Mouse (Mus musculus) neural tube, embryonic 14.5 days (tissue): Measurements from ENCODE around the gene Ptpn22. TPM values are rescaled to one million over a fixed set of nuclear protein-coding genes. Genes with fewer than 3 reads are reported as not detected.
A peak's percentile ranks its signal among the peaks of the same experiment; 100 is the strongest.
"Not testable (repeated sequence)": the region's sequence is repeated elsewhere in the genome, so short reads cannot be mapped to it uniquely, and the experiment has no call there.

Source experiments
- ATAC-seq: fragments of 200-750 bp; cut with Nextera tagmentation; 2 replicates; pipeline ENCODE4 v1.8.0; 2017; ENCODE audit warnings: low read depth, mild to moderate bottlenecking, moderate TSS enrichment, moderate library complexity
- H3K27ac ChIP-seq: fragments of 300-500 bp; sonication (generic); 2 replicates; pipeline ENCODE4 v1.5.1; 2014; ENCODE audit warnings: low read depth, mild to moderate bottlenecking, control low read depth, low read length, moderate library complexity, mixed read lengths
- H3K27me3 ChIP-seq: fragments of 300-500 bp; sonication (generic); 2 replicates; pipeline ENCODE4 v1.6.1; 2014; ENCODE audit warnings: low read length; ENCODE audit not compliant: control insufficient read depth, insufficient read depth
- H3K36me3 ChIP-seq: fragments of 300-500 bp; sonication (generic); 2 replicates; pipeline ENCODE4 v1.6.1; 2014; ENCODE audit warnings: low read length, mixed read lengths; ENCODE audit not compliant: control insufficient read depth, insufficient read depth
- H3K4me1 ChIP-seq: fragments of 300-500 bp; sonication (generic); 2 replicates; pipeline ENCODE4 v1.6.1; 2014; ENCODE audit warnings: low read length; ENCODE audit not compliant: control insufficient read depth, insufficient read depth
- H3K4me2 ChIP-seq: fragments of 300-500 bp; sonication (generic); 2 replicates; pipeline ENCODE4 v1.6.1; 2014; ENCODE audit warnings: mild to moderate bottlenecking, low read depth, low read length, control low read depth
- H3K4me3 ChIP-seq: fragments of 300-500 bp; sonication (generic); 2 replicates; pipeline ENCODE4 v1.5.1; 2014; ENCODE audit warnings: low read depth, low read length, control low read depth, mixed read lengths
- H3K9ac ChIP-seq: fragments of 300-500 bp; sonication (generic); replicated peaks from 2 replicates; pipeline ENCODE4 v1.6.1; 2014; ENCODE audit warnings: low read depth, mild to moderate bottlenecking, control low read depth, low read length, mixed read lengths
- H3K9me3 ChIP-seq: fragments of 300-500 bp; sonication (generic); 2 replicates; pipeline ENCODE4 v1.6.1; 2016; ENCODE audit warnings: low read length; ENCODE audit not compliant: control insufficient read depth
- WGBS: fragments of 180-500 bp; shearing (Covaris S2); extraction: QIAGEN DNeasy Blood & Tissue Kit; methylation state at CpG from one replicate; pipeline ENCODE4 v1.1.7; 2014; 5-methylcytosine and 5-hydroxymethylcytosine counted together
- polyA plus RNA-seq: library from polyadenylated mRNA; unstranded; fragments of >200 nt; fragmentation: Nextera tagmentation; extraction: Ambion mirVana; gene quantifications from 2 replicates; pipeline ENCODE4 v1.2.1, GENCODE M21; 2014

Gene Ptpn22
- polyA plus RNA-seq: 0.17 and 0.57 TPM in 2 replicates

DNA sequence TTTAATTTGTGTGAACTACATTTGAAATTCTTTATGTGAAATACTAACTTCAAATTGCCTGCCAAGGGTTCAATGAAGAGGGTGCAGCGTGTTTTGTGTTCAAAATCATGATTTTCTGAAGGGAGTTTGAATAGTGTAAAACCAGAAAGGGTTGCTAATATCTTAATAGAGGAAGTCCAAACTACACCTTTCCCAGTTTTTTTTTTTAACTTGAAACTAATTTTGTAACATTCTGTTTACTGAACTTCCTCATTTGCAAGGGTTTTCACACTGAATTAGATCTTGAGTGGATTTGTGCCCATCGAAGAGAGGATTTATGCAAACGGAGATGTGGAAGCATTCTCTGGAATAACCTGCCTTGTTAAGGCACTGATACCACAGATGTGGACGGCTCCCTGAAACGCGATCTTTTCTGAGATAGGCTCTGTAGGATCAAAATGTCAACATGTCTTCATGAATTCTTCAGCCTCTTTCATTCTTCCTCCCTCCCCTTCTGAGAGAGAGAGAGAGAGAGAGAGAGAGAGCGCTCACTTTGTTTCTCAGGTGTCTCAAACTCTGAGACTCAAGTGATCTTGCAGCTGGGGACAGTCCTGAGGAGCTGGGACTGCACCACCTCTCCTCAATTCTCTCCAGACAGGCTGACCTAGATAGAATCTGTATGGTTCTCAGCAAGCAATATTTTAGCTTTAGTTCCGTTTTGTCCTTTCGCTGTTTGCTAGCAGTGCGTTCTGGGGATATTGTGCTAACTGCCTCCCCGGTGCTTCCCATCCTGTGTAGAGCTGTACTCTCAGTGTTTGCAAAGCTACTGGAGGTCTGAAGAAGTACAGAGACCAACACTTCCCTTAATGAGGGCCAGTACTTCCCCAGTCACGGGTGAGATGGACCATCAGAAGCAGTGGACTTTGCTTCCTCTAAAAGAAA lies at the start of gene Ptpn22:
TSS of gene Ptpn22 (plus strand) at position 915 of the 921 bp plus-strand sequence.
- Histone ChIP-seq H3K4me1 (0 out of 2 replicates have a peak, but pooled peaks cover 2% of the 10 kb centered on the region), H3K9ac (no peak within 1 kb of the TSS), H3K4me3 (no peak within 1 kb of the TSS), H3K36me3 (no peaks in the 10 kb centered on the region), H3K9me3 (no peaks in the 10 kb centered on the region), H3K27me3 (no peaks in the 10 kb centered on the region), H3K27ac (no peak within 1 kb of the TSS), H3K4me2 (no peak within 1 kb of the TSS)
- no peak for ATAC-seq
- 83% methylated on average over 12 of the region's 12 CpGs for WGBS

DNA sequence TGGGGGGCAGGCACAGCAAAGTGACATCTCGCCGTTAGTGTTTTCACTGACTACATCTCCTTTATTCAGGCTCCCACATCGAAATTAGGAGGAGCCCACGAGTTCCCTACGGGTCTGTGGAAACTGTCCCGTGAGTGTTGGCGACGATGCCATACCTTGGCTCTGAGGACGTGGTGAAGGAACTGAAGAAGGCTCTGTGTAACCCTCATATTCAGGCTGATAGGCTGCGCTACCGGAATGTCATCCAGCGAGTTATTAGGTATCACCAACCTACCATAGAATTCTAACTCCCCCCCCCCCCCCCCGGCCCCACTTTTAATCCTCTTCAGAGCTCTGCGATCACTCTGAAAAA lies 49.8 kb upstream of the Ptpn22 start:
- H3K36me3 ChIP-seq: peaks cover 10% of the 10 kb centered on the region
- WGBS: 4% methylated on average over 14 of the region's 14 CpGs
- H3K9me3 ChIP-seq: no peaks in the 10 kb centered on the region
- ATAC-seq: peak; percentile 62
- no peaks in the 10 kb centered on the region for H3K27me3 ChIP-seq
- peak overlapping the region; percentile 76 for H3K9ac ChIP-seq
- peak overlapping the region; percentile 73 for H3K4me3 ChIP-seq
- H3K4me1 ChIP-seq: peaks cover 4% of the 10 kb centered on the region; the same call in 1 of the 2 replicates
- peak overlapping the region; percentile 83 for H3K4me2 ChIP-seq
- H3K27ac ChIP-seq: peak overlapping the region; percentile 86

DNA sequence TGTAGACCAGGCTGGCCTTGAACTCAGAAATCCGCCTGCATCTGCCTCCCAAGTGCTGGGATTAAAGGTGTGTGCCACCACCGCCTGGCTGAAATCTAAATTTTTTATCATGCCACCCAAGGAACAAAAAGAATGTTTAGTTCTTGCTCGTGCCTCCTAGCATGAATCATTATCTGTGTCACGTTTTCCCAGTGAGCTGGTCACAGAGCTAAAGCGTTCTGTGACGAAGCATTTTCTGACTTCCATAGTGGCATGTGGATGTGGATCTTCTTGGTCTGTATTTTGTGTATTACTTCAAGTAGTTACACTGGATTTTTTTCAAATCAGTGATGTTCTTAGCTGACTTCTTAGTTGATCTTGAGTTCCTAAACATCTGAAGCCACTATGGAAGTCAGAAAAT lies 48.6 kb upstream of the Ptpn22 start:
- no peak overlapping the region for H3K4me3 ChIP-seq
- no peak overlapping the region for H3K27ac ChIP-seq
- no peak for ATAC-seq
- H3K9me3 ChIP-seq: no peaks in the 10 kb centered on the region
- H3K36me3 ChIP-seq: peaks cover 12% of the 10 kb centered on the region; the same call in 1 of the 2 replicates
- H3K9ac ChIP-seq: no peak overlapping the region
- peaks cover 4% of the 10 kb centered on the region; the same call in 1 of the 2 replicates for H3K4me1 ChIP-seq
- no peak overlapping the region for H3K4me2 ChIP-seq
- no peaks in the 10 kb centered on the region for H3K27me3 ChIP-seq
- 92% methylated on average over 6 of the region's 6 CpGs for WGBS

- ATAC-seq: no peak
- H3K36me3 ChIP-seq: no peaks in the 10 kb centered on the region
- H3K4me1 ChIP-seq: no peaks in the 10 kb centered on the region
- H3K4me2 ChIP-seq: no peak overlapping the region
- no peak overlapping the region for H3K27ac ChIP-seq
- no peaks in the 10 kb centered on the region for H3K27me3 ChIP-seq
- H3K9me3 ChIP-seq: no peaks in the 10 kb centered on the region
- no peak overlapping the region for H3K4me3 ChIP-seq
- no peak overlapping the region for H3K9ac ChIP-seq
Measured at GRCm38 (mm10) chr3:103827548-103827947, 32.0 kb upstream of the Ptpn22 start.

- Histone ChIP-seq H3K9ac (no peak overlapping the region), H3K36me3 (no peaks in the 10 kb centered on the region), H3K4me3 (no peak overlapping the region), H3K4me1 (no peaks in the 10 kb centered on the region), H3K4me2 (no peak overlapping the region), H3K9me3 (no peaks in the 10 kb centered on the region), H3K27ac (no peak overlapping the region), H3K27me3 (no peaks in the 10 kb centered on the region)
- WGBS: 87% methylated on average over 3 of the region's 3 CpGs
- ATAC-seq: no peak
Measured at GRCm38 (mm10) chr3:103829036-103829435, 30.6 kb upstream of the Ptpn22 start.

DNA sequence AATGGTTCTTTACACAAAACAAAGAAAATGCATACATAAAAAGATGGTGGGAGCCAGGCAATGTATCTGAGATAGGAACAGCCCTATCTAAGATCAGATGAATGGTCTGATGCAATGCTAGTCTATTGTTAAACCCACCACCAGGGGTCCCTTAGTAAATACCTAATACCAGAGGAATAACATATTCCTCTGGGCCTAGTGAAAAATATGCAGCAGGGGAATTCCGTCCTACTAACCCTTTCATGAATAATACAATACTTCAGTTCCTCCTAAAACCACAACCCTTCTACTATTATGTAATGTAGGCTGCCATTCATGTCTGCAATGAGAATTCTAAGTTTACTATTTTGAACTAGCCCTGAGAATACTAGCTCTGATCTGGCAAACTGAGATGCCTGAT lies 28.9 kb upstream of the Ptpn22 start:
- ATAC-seq, H3K27ac ChIP-seq, H3K9me3 ChIP-seq, H3K4me1 ChIP-seq, H3K36me3 ChIP-seq, H3K9ac ChIP-seq, H3K4me2 ChIP-seq, H3K27me3 ChIP-seq, H3K4me3 ChIP-seq: not testable (repeated sequence)
- 60% methylated on average over 1 of the region's 1 CpGs for WGBS

DNA sequence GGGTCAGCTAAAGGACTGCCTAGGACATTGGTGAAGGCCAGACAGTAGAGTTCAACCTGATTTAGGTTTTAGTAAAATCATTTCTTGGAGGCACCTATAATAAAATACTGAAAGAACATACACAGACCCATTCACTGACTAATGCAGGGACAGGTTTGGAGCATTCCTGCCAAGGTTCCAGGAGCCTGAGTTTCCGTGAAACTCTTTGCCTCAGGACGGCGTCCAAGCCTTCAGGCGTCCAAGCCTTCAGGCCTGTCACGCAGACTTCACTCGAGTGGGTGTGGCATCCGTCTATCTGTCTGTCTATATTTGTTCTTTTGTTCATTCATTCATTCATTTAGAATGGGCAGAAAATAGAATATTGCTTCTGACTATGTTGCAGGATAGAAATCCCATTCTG lies 28.4 kb upstream of the Ptpn22 start:
- WGBS: 89% methylated on average over 7 of the region's 7 CpGs
- Histone ChIP-seq H3K36me3 (no peaks in the 10 kb centered on the region), H3K4me1 (no peaks in the 10 kb centered on the region), H3K9me3 (no peaks in the 10 kb centered on the region), H3K4me3 (no peak overlapping the region), H3K27ac (no peak overlapping the region), H3K4me2 (no peak overlapping the region), H3K9ac (no peak overlapping the region), H3K27me3 (no peaks in the 10 kb centered on the region)
- no peak for ATAC-seq

GRCm38 (mm10) chr3:103832426-103832825 lies 27.2 kb upstream of the Ptpn22 start, which contains the start of gene Bcl2l15:
Bcl2l15 (plus strand) TSS chr3:103832601.
- H3K4me1 ChIP-seq: no peaks in the 10 kb centered on the region
- H3K9me3 ChIP-seq: no peaks in the 10 kb centered on the region
- H3K36me3 ChIP-seq: no peaks in the 10 kb centered on the region
- no peak for ATAC-seq
- H3K27me3 ChIP-seq: no peaks in the 10 kb centered on the region
- no peak within 1 kb of the TSS for H3K27ac ChIP-seq
- H3K4me3 ChIP-seq: no peak within 1 kb of the TSS
- H3K4me2 ChIP-seq: no peak within 1 kb of the TSS
- H3K9ac ChIP-seq: no peak within 1 kb of the TSS

DNA sequence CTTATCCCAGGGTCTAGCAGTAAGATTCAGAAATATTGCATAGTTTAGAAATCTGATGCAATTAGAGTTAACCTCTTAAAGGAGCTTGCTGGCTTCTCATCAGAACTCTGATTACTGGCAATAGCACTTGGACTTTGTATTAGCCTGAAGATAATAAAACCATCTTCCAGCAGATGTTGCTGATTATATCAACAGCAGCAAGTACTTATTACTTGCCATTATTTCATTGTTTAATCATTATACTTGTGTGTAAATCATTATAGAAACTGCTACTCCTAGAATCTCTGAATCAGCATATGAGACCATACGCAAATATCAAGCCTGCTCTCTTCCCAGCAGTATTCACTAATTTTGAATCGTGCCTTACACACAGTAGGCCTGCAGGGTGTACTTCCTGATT lies 25.6 kb upstream of the Ptpn22 start:
- Histone ChIP-seq H3K4me3 (no peak overlapping the region), H3K27ac (no peak overlapping the region), H3K36me3 (no peaks in the 10 kb centered on the region), H3K27me3 (no peaks in the 10 kb centered on the region), H3K4me1 (no peaks in the 10 kb centered on the region), H3K9ac (no peak overlapping the region), H3K9me3 (no peaks in the 10 kb centered on the region), H3K4me2 (no peak overlapping the region)
- ATAC-seq: no peak
- WGBS: 91% methylated on average over 2 of the region's 2 CpGs
